Mouse (Mus musculus) gonadal fat pad, adult 2 months (tissue): Measurements from ENCODE around the gene Pde6d. TPM values are rescaled to one million over a fixed set of nuclear protein-coding genes. Genes with fewer than 3 reads are reported as not detected.

Experiments used
- DNase-seq: peaks from one replicate; pipeline ENCODE4 v3.0.0-alpha.2; 2012; ENCODE audit warnings: low read depth
- polyA plus RNA-seq: library from polyadenylated mRNA; depleted of rRNA; stranded (reverse); fragments of >200 nt; gene quantifications from 2 replicates; pipeline ENCODE4 v1.2.3, GENCODE M21; 2012; rRNA removed

The Pde6d gene
- polyA plus RNA-seq, result 15.7 and 17.5 TPM in 2 replicates

- DNase-seq, result peak; percentile 89
Observed at GRCm38 (mm10) chr1:86582451-86583096, at the start of gene Pde6d, which contains the start of gene Cops7b. Gene Pde6d, minus strand, starts transcription at chr1:86582629. Gene Cops7b, plus strand, starts transcription at chr1:86582904.

- DNase-seq, result no peak
Observed at GRCm38 (mm10) chr1:86630527-86630926, 48.1 kb upstream of the Pde6d start.

GRCm38 (mm10) chr1:86629936-86630335, 47.5 kb upstream of the Pde6d start:
- no peak for DNase-seq

- DNase-seq, result peak; percentile 14
Observed at GRCm38 (mm10) chr1:86628270-86628669, 45.8 kb upstream of the Pde6d start.

GRCm38 (mm10) chr1:86623001-86624000, 40.9 kb upstream of the Pde6d start:
- no peak for DNase-seq

GRCm38 (mm10) chr1:86622296-86622695, 39.9 kb upstream of the Pde6d start:
- DNase-seq, result no peak

GRCm38 (mm10) chr1:86618454-86619125, 36.2 kb upstream of the Pde6d start:
- no peak for DNase-seq

GRCm38 (mm10) chr1:86614269-86614668, 31.8 kb upstream of the Pde6d start:
- DNase-seq, result no peak

GRCm38 (mm10) chr1:86612081-86612480, 29.7 kb upstream of the Pde6d start:
- no peak for DNase-seq

- DNase-seq, result no peak
Observed at GRCm38 (mm10) chr1:86610954-86611353, 28.5 kb upstream of the Pde6d start.

GRCm38 (mm10) chr1:86600117-86600516, 17.7 kb upstream of the Pde6d start:
- DNase-seq, result no peak

- no peak for DNase-seq
Observed at GRCm38 (mm10) chr1:86598516-86598915, 16.1 kb upstream of the Pde6d start.

- DNase-seq, result no peak
Observed at GRCm38 (mm10) chr1:86596512-86596911, 14.1 kb upstream of the Pde6d start.

- no peak for DNase-seq
Observed at GRCm38 (mm10) chr1:86595315-86595714, 12.9 kb upstream of the Pde6d start.

GRCm38 (mm10) chr1:86594539-86594938, 12.1 kb upstream of the Pde6d start:
- no peak for DNase-seq

- DNase-seq, result peak; percentile 17
Observed at GRCm38 (mm10) chr1:86586992-86587391, 4.6 kb upstream of the Pde6d start.

GRCm38 (mm10) chr1:86583709-86584108, 1.3 kb upstream of the Pde6d start:
- DNase-seq, result no peak

GRCm38 (mm10) chr1:86581692-86582450, 558 bp downstream of the Pde6d start:
- no peak for DNase-seq

GRCm38 (mm10) chr1:86580426-86580825, 2.0 kb downstream of the Pde6d start:
- no peak for DNase-seq

GRCm38 (mm10) chr1:86571941-86572340, 10.5 kb downstream of the Pde6d start:
- no peak for DNase-seq

GRCm38 (mm10) chr1:86571381-86571780, 11.0 kb downstream of the Pde6d start:
- no peak for DNase-seq
